In the genomic region with DNA sequence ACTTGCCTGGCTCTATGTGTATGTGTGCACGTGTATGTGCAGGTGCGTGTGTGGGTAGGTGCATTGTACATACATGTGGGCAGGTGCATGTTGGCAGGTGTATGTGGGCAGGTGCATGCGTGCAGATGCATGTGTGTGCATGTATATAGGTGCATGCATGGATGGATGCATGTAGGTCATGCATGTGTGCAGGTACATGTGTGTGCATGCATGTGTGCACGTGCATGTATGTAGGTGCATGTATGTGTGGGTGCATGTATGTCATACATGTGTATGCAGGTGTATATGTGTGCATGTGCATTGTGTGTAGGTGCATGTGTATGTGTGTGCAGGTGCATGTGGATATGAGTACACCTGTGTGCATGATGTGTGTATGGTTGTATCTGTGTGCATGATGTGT, we compare ENCODE assay signal across 16 mouse cellular contexts. TPM values are rescaled to one million over a fixed set of nuclear protein-coding genes. Genes with fewer than 3 reads are reported as not detected.
DNase-seq lines count a peak whose midpoint lies in the region; ATAC-seq and TF ChIP-seq lines count a peak whose summit lies in the region.
"Had no signal": no experiment of that assay in that cellular context is flagged by ENCODE, and none has a peak within 500 bp of the region (broad histone marks: within the 10 kb centered on the region; RNA-seq: fewer than 3 reads in every experiment).

No protein-coding gene starts in this region.

- peak overlapping the region; percentile 75; the same call in 1 of the 2 replicates for H3K27ac ChIP-seq in heart, embryonic 13.5 days (replicated peaks)
- no peak overlapping the region for H3K27ac ChIP-seq in heart, embryonic 10.5 days
- no peak overlapping the region for H3K27ac ChIP-seq in CH12.LX (ENCODE audit: insufficient read depth, low read depth)
- H3K27ac ChIP-seq in MEL (ENCODE audit: control insufficient read depth, low read depth, low read length), result no peak overlapping the region
- H3K27ac ChIP-seq: kidney, embryonic 15.5 days; liver, embryonic 12.5 days had no signal

- peaks cover 59% of the 10 kb centered on the region for H3K4me1 ChIP-seq in heart, embryonic 13.5 days
- peaks cover 58% of the 10 kb centered on the region for H3K4me1 ChIP-seq in heart, embryonic 10.5 days
- peaks cover 27% of the 10 kb centered on the region for H3K4me1 ChIP-seq in megakaryocyte, embryonic 14.5 days
- H3K4me1 ChIP-seq in CH12.LX (ENCODE audit: control insufficient read depth in 1 of 2, insufficient read depth in 2 of 2) (peaks cover 40 to 85% of the 10 kb centered on the region in 2 experiments), MEL (ENCODE audit: control insufficient read depth in 1 of 2, insufficient read depth in 2 of 2, low read length in 2 of 2) (peaks cover 6 to 17% of the 10 kb centered on the region in 2 experiments)
- peaks cover 3% of the 10 kb centered on the region; the same call in 1 of the 2 replicates for H3K4me1 ChIP-seq in lung, adult 2 months (ENCODE audit: control insufficient read depth, insufficient read depth, low read length)

- ATAC-seq in heart, embryonic 13.5 days (ENCODE audit: extremely low read depth, insufficient number of reproducible peaks, low FRiP score, low TSS enrichment), result 0 out of 2 replicates have a peak, but pooled peaks have one; percentile 2
- ATAC-seq in megakaryocyte, adult 5-6 weeks (ENCODE audit: poor library complexity, severe bottlenecking), result no peak
- ATAC-seq: CD4-positive, CD25-positive, alpha-beta regulatory T cell, adult 4 months; liver, embryonic 12.5 days; liver, postnatal 0 days had no signal

- no peak overlapping the region for H3K4me3 ChIP-seq in heart, embryonic 13.5 days
- H3K4me3 ChIP-seq in heart, embryonic 10.5 days, result no peak overlapping the region
- H3K4me3 ChIP-seq in megakaryocyte, embryonic 14.5 days (replicated peaks), result peak overlapping the region; percentile 78
- H3K4me3 ChIP-seq in CH12.LX (replicated peaks in 1 of 3; ENCODE audit: low read depth in 2 of 3, low read length in 2 of 3, poor library complexity in 1 of 3) (peak overlapping the region in 1 of 3 experiments; percentile 32), MEL (ENCODE audit: control insufficient read depth in 1 of 2, insufficient read depth in 1 of 2, low read depth in 2 of 2, low read length in 2 of 2) (no peak overlapping the region)
- H3K4me3 ChIP-seq in lung, adult 2 months (replicated peaks; ENCODE audit: extremely low read depth, low read depth, low read length), result no peak overlapping the region
- H3K4me3 ChIP-seq: heart, embryonic 12.5 days; hindbrain, embryonic 15.5 days; kidney, embryonic 15.5 days; liver, embryonic 12.5 days had no signal

- no peak overlapping the region for H3K9ac ChIP-seq in heart, embryonic 13.5 days
- H3K9ac ChIP-seq in CH12.LX (ENCODE audit: insufficient read depth, low read depth) (no peak overlapping the region), MEL (ENCODE audit: control insufficient read depth, low read depth, low read length, poor library complexity, severe bottlenecking) (no peak overlapping the region)
- H3K9ac ChIP-seq: hindbrain, embryonic 15.5 days; kidney, embryonic 15.5 days; liver, embryonic 12.5 days; liver, postnatal 0 days had no signal

- dilution Hi-C loops in CH12.LX (cut with MboI; ENCODE audit: extremely low pct_ligation_motif_present, extremely low pct_unique_long_range_greater_than_20kb, low sequenced_read_pairs), result no loop called here

- TF ChIP-seq POLR2A in CH12.LX (IDR thresholded peaks at IDR 0.05; ENCODE audit: low read depth, low read length), result no peak
- TF ChIP-seq POLR2A in MEL (IDR thresholded peaks at IDR 0.05; ENCODE audit: control insufficient read depth in 1 of 2, insufficient read depth in 1 of 2, low read depth in 1 of 2, low read length in 2 of 2, poor library complexity in 1 of 2), result no peak
- no peak for TF ChIP-seq POLR2A in lung, adult 2 months (IDR thresholded peaks at IDR 0.05; ENCODE audit: borderline replicate concordance, extremely low read depth, low read depth, low read length)

- no peaks in the 10 kb centered on the region for H3K27me3 ChIP-seq in heart, embryonic 13.5 days (replicated peaks)
- H3K27me3 ChIP-seq in heart, embryonic 10.5 days (ENCODE audit: insufficient read depth, poor library complexity, severe bottlenecking), result peaks cover 16% of the 10 kb centered on the region
- peaks cover 58% of the 10 kb centered on the region for H3K27me3 ChIP-seq in megakaryocyte, embryonic 14.5 days (replicated peaks)
- H3K27me3 ChIP-seq in CH12.LX (replicated peaks) (no peaks in the 10 kb centered on the region), MEL (ENCODE audit: control insufficient read depth in 1 of 2, insufficient read depth in 2 of 2, low read length in 2 of 2) (no peaks in the 10 kb centered on the region)
- H3K27me3 ChIP-seq: hindbrain, embryonic 15.5 days; kidney, embryonic 15.5 days had no signal

- in situ Hi-C loops in CH12.LX (cut with MboI; ENCODE audit: low pct_ligation_motif_present, low pct_unique_long_range_greater_than_20kb, low sequenced_read_pairs), result loop anchor here (25.0 kb wide), 1 partner anchor 388 kb away; no protein-coding TSS in a partner anchor

- TF ChIP-seq EP300 in CH12.LX (IDR thresholded peaks at IDR 0.05; ENCODE audit: low read length), result no peak
- TF ChIP-seq EP300 in MEL (IDR thresholded peaks at IDR 0.05; ENCODE audit: low read depth in 1 of 2, low read length in 2 of 2), result no peak

- no peak for TF ChIP-seq CTCF in CH12.LX (conservative IDR thresholded peaks at IDR 0.05 in 1 of 2, IDR thresholded peaks at IDR 0.05 in 1 of 2; ENCODE audit: low read depth in 2 of 2, low read length in 2 of 2)
- TF ChIP-seq CTCF in MEL (IDR thresholded peaks at IDR 0.05 in 2 of 3, conservative IDR thresholded peaks at IDR 0.05 in 1 of 3; ENCODE audit: control insufficient read depth in 1 of 3, insufficient read depth in 1 of 3, low read depth in 2 of 3, low read length in 3 of 3, poor library complexity in 1 of 3, severe bottlenecking in 1 of 3), result no peak
- no peak for TF ChIP-seq CTCF in lung, adult 2 months (IDR thresholded peaks at IDR 0.05; ENCODE audit: insufficient read depth, low read length)

- TF ChIP-seq RAD21 in CH12.LX (IDR thresholded peaks at IDR 0.05; ENCODE audit: low read depth, low read length) (no peak), MEL (IDR thresholded peaks at IDR 0.05; ENCODE audit: low read depth, low read length) (no peak)

- no peak for DNase-seq in heart, embryonic 10.5 days (ENCODE audit: low spot score)
- no peak for DNase-seq in CH12.LX (ENCODE audit: extremely low read depth)
- no peak for DNase-seq in MEL (ENCODE audit: low read depth, low spot score)
- no peak for DNase-seq in layer of hippocampus, adult 8-10 months (ENCODE audit: low spot score in 2 of 2)
- DNase-seq in lung, adult 2 months, result no peak
- DNase-seq: cerebellum, postnatal 36 days; kidney, adult 18-20 months; liver, postnatal 0 days had no signal

- no peak overlapping the region for H3K4me2 ChIP-seq in heart, embryonic 13.5 days
- H3K4me2 ChIP-seq in CH12.LX (ENCODE audit: insufficient read depth, low read depth, poor library complexity, severe bottlenecking), result no peak overlapping the region
- H3K4me2 ChIP-seq: heart, embryonic 12.5 days; hindbrain, embryonic 15.5 days; kidney, embryonic 15.5 days; liver, embryonic 12.5 days had no signal

- H3K79me2 ChIP-seq in CH12.LX (replicated peaks; ENCODE audit: control insufficient read depth, extremely low read depth, insufficient read depth, poor library complexity, severe bottlenecking), result peaks cover 2% of the 10 kb centered on the region
- H3K79me2 ChIP-seq in MEL (ENCODE audit: control insufficient read depth, insufficient read depth, low read length, poor library complexity), result no peaks in the 10 kb centered on the region

- H3K36me3 ChIP-seq in heart, embryonic 13.5 days, result no peaks in the 10 kb centered on the region
- H3K36me3 ChIP-seq in heart, embryonic 10.5 days, result no peaks in the 10 kb centered on the region
- H3K36me3 ChIP-seq in megakaryocyte, embryonic 14.5 days (replicated peaks; ENCODE audit: low read length), result no peaks in the 10 kb centered on the region
- H3K36me3 ChIP-seq in CH12.LX (replicated peaks in 1 of 2; ENCODE audit: control insufficient read depth in 1 of 2, insufficient read depth in 1 of 2, low read length in 1 of 2) (peaks cover 12 to 39% of the 10 kb centered on the region in 2 experiments), MEL (ENCODE audit: control insufficient read depth in 1 of 2, insufficient read depth in 2 of 2, low read length in 2 of 2) (peaks cover 0 to 6% of the 10 kb centered on the region in 2 experiments; a peak in 1 of 4 replicates)
- H3K36me3 ChIP-seq: heart, embryonic 12.5 days; hindbrain, embryonic 15.5 days; kidney, embryonic 15.5 days; liver, embryonic 12.5 days had no signal

- no peaks in the 10 kb centered on the region for H3K9me3 ChIP-seq in heart, embryonic 13.5 days
- H3K9me3 ChIP-seq in heart, embryonic 10.5 days, result no peaks in the 10 kb centered on the region
- no peaks in the 10 kb centered on the region for H3K9me3 ChIP-seq in megakaryocyte, embryonic 14.5 days
- H3K9me3 ChIP-seq in CH12.LX (replicated peaks; ENCODE audit: low read length), result no peaks in the 10 kb centered on the region
- no peaks in the 10 kb centered on the region for H3K9me3 ChIP-seq in MEL (replicated peaks; ENCODE audit: insufficient read depth, low read length)
- H3K9me3 ChIP-seq: heart, embryonic 12.5 days; hindbrain, embryonic 15.5 days; kidney, embryonic 15.5 days; liver, embryonic 12.5 days had no signal

- 87% methylated on average over 4 of the region's 4 CpGs for WGBS in heart, embryonic 13.5 days
- WGBS in heart, embryonic 10.5 days, result 80% methylated on average over 4 of the region's 4 CpGs
- WGBS in lung, adult 2 months, result 87% methylated on average over 4 of the region's 4 CpGs

TF ChIP-seq in CH12.LX, 34 proteins besides CTCF, POLR2A, EP300 and RAD21 (continues in another document):
- 0 out of 2 replicates have a peak, but pooled peaks have one; percentile 12 for TF ChIP-seq POLR2AphosphoS2 (IDR thresholded peaks at IDR 0.05; ENCODE audit: low read depth, low read length)

TF ChIP-seq in MEL, 35 proteins besides CTCF, POLR2A, EP300 and RAD21 (continues in another document):
- no peak for TF ChIP-seq ZNF384 (IDR thresholded peaks at IDR 0.05; ENCODE audit: low read depth, low read length)

RNA-seq across cellular contexts. Expression of a gene that starts 20.1 kb away (rescaled TPM):
- polyA plus RNA-seq in heart, embryonic 13.5 days (2015; fragmentation: Nextera tagmentation; extraction: Ambion mirVana), result 10.4 and 12.5 TPM in 2 replicates
- 8.9 and 18.2 TPM in 2 replicates for polyA plus RNA-seq in heart, embryonic 10.5 days (2016; fragmentation: Nextera tagmentation; extraction: Ambion mirVana)
- 4.4 and 11.2 TPM in 2 replicates for polyA plus RNA-seq in megakaryocyte, embryonic 14.5 days (2012; ENCODE audit: insufficient read depth, low replicate concordance)
- 137 and 147 TPM in 2 replicates for total RNA-seq in megakaryocyte, adult 5-6 weeks (2015)
- 184 and 194 TPM in 2 replicates for total RNA-seq in megakaryocyte, adult 5-6 weeks (2017)
- 45.1 and 64.4 TPM in 2 replicates for total RNA-seq in CH12.LX (2012; rRNA removed)
- 87.8 and 97.4 TPM in 2 replicates for total RNA-seq in CH12.LX (2014; rRNA removed)
- polyA plus RNA-seq in CH12.LX (2012; ENCODE audit: insufficient read length, low read depth), result 204 and 211 TPM in 2 replicates
- total RNA-seq in MEL (2012; rRNA removed), result 45.0 and 49.7 TPM in 2 replicates
- 10 to 100 TPM in 1 of 2 experiments, not detected in 1; 88.0 TPM for polyA plus RNA-seq in MEL (2012; ENCODE audit: insufficient read depth in 1 of 2, insufficient read length in 2 of 2, low read depth in 1 of 2, low replicate concordance in 2 of 2, missing spikeins in 1 of 2)
- total RNA-seq in layer of hippocampus, adult 8-10 months (2022), result 10 to 100 TPM; 35.1 to 46.8 (median 38.7) TPM
- 14.3 and 18.2 TPM in 2 replicates for polyA plus RNA-seq in lung, adult 2 months (2012; rRNA removed)
